Mouse (Mus musculus): ENCODE measurements at regions not wholly inside any gene's neighbourhood (a gene's known extent, or its start where the extent isn't known, plus 50 kb on each side); places are given as distances from the start of the nearest gene placed in this dataset.

DNA sequence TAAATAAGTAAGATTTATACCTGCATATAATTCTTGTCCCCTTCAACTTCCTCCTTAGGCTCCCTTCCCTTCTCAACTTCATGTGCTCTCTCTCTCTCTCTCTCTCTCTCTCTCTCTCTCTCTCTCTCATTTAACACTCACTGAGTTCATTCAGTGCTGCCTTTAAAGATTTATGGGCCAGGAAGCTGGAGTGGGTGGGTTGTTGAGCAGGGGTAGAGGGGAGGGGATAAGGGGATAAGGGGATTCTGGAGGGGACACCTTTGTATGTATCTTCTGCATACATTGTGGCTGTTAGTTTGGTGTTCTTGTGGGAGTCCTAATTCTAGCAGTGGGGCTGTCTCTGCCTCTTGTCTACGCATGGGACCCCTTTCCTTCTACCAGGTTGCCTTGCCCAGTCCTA is 138.3 kb downstream of the Otol1 start:
- ATAC-seq (ENCODE audit: low FRiP score, low read depth) = no peak
- Histone ChIP-seq H3K9ac (no peak overlapping the region), H3K4me1 (0 out of 2 replicates have a peak, but pooled peaks cover under 1% of the 10 kb centered on the region), H3K9me3 (no peaks in the 10 kb centered on the region), H3K27me3 (0 out of 2 replicates have a peak, but pooled peaks cover under 1% of the 10 kb centered on the region), H3K4me2 (replicated peaks) (no peak overlapping the region), H3K4me3 (no peak overlapping the region), H3K27ac (no peak overlapping the region), H3K36me3 (no peaks in the 10 kb centered on the region)
- 59% methylated on average over 1 of the region's 1 CpGs for WGBS

DNA sequence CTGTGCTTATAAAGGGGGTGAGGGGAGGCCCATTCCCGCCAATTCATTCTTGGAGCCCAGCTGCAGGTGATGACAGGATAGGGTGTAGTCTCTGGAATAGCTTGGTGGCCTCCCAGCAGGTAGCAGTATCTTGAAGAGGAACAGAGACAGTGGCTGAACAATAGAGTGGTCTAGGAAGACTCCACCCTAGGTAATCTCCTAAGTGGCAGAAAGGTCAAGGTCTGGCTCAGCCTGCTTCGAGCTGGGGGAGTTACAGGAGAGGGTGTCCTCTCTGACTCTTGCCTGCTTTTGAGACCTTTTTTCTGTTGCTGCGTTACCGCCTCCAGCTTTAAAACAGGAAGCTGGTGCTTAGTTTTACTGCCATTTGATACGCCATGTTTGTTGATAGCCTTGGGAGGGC is 143.7 kb downstream of the Otol1 start:
- peaks cover 7% of the 10 kb centered on the region; the same call in 1 of the 2 replicates for H3K4me1 ChIP-seq
- ATAC-seq (ENCODE audit: low FRiP score, low read depth) = no peak
- H3K9ac ChIP-seq = no peak overlapping the region
- H3K27me3 ChIP-seq = peaks cover 13% of the 10 kb centered on the region; the same call in 1 of the 2 replicates
- no peaks in the 10 kb centered on the region for H3K36me3 ChIP-seq
- H3K27ac ChIP-seq = no peak overlapping the region
- H3K4me2 ChIP-seq (replicated peaks) = no peak overlapping the region
- 45% methylated on average over 5 of the region's 5 CpGs for WGBS
- no peaks in the 10 kb centered on the region for H3K9me3 ChIP-seq
- H3K4me3 ChIP-seq = no peak overlapping the region

DNA sequence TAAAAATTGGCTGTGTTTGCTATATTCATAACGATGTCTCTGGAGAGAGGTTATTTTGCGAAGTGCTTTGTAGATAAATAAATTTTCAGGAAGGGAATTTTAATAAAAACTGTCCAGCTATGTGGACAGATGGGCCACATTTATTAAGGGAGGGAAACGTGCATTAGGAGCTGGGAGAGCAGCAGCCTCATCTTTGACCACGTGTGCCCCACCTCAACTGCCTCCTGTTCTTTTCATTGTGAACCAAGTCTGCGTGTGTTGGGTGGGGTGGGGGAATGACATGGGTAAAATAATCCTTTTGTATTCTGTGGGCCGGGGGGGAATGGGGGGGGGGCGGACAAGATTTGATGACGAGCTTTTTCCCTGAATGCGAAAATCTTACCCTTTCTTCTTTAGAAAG is 152.6 kb downstream of the Otol1 start:
- Histone ChIP-seq H3K9ac (no peak overlapping the region), H3K27ac (no peak overlapping the region), H3K36me3 (no peaks in the 10 kb centered on the region), H3K9me3 (no peaks in the 10 kb centered on the region), H3K4me3 (no peak overlapping the region), H3K4me2 (replicated peaks) (no peak overlapping the region), H3K27me3 (peaks cover 29% of the 10 kb centered on the region), H3K4me1 (no peaks in the 10 kb centered on the region)
- WGBS = 66% methylated on average over 9 of the region's 9 CpGs
- ATAC-seq (ENCODE audit: low FRiP score, low read depth) = no peak

DNA sequence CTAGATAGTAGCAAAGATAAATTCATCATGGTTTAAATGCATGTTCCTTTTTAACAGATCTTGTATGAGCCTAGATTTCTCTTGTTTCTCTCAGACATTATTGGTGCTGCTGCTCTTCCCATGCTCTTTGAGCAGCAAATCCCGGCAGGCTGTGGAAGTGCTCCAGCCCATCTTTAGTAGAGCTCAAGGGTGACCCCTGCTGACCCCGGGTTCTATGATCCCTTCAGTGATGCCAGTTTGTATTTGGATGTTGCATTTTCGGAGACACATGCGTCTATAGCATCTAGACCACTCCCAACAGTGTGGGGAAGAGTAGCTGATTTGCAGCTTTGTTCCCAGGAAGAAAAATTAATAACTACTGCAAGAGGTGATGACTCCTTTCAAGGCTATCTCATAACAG is 164.3 kb downstream of the Otol1 start:
- H3K4me2 ChIP-seq (replicated peaks) = no peak overlapping the region
- H3K4me1 ChIP-seq = no peaks in the 10 kb centered on the region
- no peaks in the 10 kb centered on the region for H3K27me3 ChIP-seq
- no peak overlapping the region for H3K4me3 ChIP-seq
- no peak for ATAC-seq (ENCODE audit: low FRiP score, low read depth)
- no peak overlapping the region for H3K27ac ChIP-seq
- H3K9me3 ChIP-seq = no peaks in the 10 kb centered on the region
- H3K9ac ChIP-seq = no peak overlapping the region
- 55% methylated on average over 4 of the region's 4 CpGs for WGBS
- H3K36me3 ChIP-seq = no peaks in the 10 kb centered on the region

DNA sequence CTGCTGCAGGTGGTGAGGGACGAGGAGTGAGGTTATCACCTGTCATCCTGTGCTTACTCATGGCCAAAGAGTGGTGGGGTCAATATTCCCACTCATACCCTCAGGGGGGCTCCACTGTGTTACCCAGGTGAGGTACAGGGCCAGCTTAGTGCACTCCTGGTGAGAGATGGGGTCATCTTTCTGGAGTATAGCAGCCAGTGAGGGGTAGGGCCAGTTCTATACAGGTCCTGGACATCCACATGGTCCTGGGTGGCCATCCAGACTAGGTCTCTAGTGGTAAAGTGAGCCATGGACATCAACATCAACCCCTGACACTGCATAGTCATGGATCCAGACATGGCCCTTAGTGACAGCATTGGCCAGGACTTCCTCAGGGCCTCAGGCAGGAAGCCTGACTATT is 169.0 kb downstream of the Otol1 start:
- ATAC-seq (ENCODE audit: low FRiP score, low read depth) = no peak
- Histone ChIP-seq H3K4me2 (replicated peaks) (no peak overlapping the region), H3K9ac (no peak overlapping the region), H3K27ac (no peak overlapping the region), H3K9me3 (no peaks in the 10 kb centered on the region), H3K27me3 (no peaks in the 10 kb centered on the region), H3K4me1 (no peaks in the 10 kb centered on the region), H3K4me3 (no peak overlapping the region), H3K36me3 (no peaks in the 10 kb centered on the region)
- 93% methylated on average over 1 of the region's 1 CpGs for WGBS

DNA sequence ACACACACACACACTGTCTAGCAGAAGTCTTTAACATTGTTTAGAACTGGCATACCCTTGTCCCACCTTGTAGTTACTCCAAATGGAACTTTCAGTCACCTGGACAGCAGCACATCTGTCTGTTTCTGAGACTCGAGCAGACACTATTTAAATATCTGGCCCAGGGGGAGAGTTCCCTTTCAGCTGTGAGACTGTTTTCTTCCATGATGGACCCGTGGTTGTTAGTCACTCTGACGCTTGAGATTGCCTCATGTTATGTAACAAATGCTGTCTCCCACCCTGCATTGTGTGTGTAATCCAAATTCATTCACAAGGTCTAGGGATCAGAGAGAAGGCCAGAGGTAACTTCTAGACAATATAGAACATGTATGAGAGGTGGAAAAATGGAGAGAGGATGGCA is 174.2 kb downstream of the Otol1 start:
- Histone ChIP-seq H3K9me3 (no peaks in the 10 kb centered on the region), H3K4me3 (no peak overlapping the region), H3K4me2 (replicated peaks) (no peak overlapping the region), H3K27ac (no peak overlapping the region), H3K4me1 (no peaks in the 10 kb centered on the region), H3K27me3 (no peaks in the 10 kb centered on the region), H3K36me3 (no peaks in the 10 kb centered on the region), H3K9ac (no peak overlapping the region)
- ATAC-seq (ENCODE audit: low FRiP score, low read depth) = no peak
- 61% methylated on average over 3 of the region's 3 CpGs for WGBS

DNA sequence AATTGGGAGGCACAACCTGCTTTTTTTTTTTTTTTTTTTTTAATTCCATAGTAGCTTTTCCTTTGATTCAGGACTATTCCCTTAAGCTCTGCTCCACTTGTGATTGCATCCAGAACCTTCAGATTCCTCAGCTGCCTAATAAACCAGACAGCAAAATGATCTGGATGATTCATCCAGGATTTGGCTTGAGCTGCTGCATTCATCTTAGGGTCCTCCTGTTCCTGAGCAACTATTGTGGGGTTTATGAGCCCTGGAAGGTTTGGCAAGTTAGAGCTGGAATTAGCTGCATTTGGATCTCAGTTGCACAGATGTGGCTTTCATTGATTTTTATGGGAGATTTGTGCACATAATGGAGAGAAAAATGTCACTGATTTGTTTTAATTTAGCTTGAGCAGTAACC is 183.3 kb downstream of the Otol1 start:
- Histone ChIP-seq H3K9me3 (no peaks in the 10 kb centered on the region), H3K4me2 (replicated peaks) (no peak overlapping the region), H3K27ac (no peak overlapping the region), H3K27me3 (no peaks in the 10 kb centered on the region), H3K4me1 (no peaks in the 10 kb centered on the region), H3K36me3 (no peaks in the 10 kb centered on the region), H3K9ac (no peak overlapping the region), H3K4me3 (no peak overlapping the region)
- ATAC-seq (ENCODE audit: low FRiP score, low read depth) = no peak

DNA sequence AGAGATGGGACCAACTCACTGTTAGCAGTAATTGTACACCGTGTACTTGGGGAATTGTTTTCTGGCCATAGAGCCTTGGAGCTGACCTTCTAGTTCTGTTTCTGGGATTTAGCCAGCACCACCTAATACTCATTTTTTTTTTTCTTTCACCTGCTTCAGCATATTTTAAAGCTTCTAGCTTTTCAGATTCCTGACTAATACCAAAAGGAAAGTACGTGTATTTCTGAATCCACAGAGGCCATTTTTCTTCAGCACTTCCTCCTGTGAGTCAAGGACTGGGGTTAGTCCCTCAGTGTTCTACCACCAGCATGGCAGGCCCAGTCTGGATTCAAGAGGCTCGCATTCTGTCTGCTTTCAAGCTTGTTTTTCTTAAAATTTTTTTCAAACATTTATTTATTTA is 189.3 kb downstream of the Otol1 start:
- Histone ChIP-seq H3K4me1 (no peaks in the 10 kb centered on the region), H3K4me3 (no peak overlapping the region), H3K36me3 (no peaks in the 10 kb centered on the region), H3K4me2 (replicated peaks) (no peak overlapping the region), H3K9me3 (no peaks in the 10 kb centered on the region), H3K27ac (no peak overlapping the region), H3K9ac (no peak overlapping the region), H3K27me3 (no peaks in the 10 kb centered on the region)
- ATAC-seq (ENCODE audit: low FRiP score, low read depth) = no peak
- WGBS = 85% methylated on average over 3 of the region's 3 CpGs

DNA sequence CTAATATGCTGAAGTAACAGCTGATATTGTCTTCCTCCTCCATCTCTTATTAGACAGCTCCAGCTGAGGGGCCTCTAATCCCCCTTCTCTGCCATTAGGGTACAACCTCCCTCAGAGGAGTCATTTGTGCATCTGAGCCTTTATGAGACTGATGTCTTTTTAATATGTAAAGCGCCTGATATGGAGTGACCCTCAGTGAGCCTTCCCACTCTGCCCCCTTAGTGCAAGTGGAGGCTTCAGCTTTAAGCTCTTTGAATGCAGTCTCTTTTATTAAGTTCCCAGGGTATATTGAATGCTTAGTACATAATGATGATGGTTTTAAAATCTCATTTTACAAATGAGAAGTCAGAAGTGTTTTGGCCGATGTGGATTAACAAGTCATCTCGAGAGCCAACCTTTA is 191.5 kb downstream of the Otol1 start:
- H3K4me2 ChIP-seq (replicated peaks) = no peak overlapping the region
- ATAC-seq (ENCODE audit: low FRiP score, low read depth) = no peak
- 70% methylated on average over 3 of the region's 3 CpGs for WGBS
- H3K4me1 ChIP-seq = no peaks in the 10 kb centered on the region
- no peaks in the 10 kb centered on the region for H3K36me3 ChIP-seq
- H3K27ac ChIP-seq = no peak overlapping the region
- H3K27me3 ChIP-seq = no peaks in the 10 kb centered on the region
- no peak overlapping the region for H3K4me3 ChIP-seq
- no peaks in the 10 kb centered on the region for H3K9me3 ChIP-seq
- no peak overlapping the region for H3K9ac ChIP-seq

DNA sequence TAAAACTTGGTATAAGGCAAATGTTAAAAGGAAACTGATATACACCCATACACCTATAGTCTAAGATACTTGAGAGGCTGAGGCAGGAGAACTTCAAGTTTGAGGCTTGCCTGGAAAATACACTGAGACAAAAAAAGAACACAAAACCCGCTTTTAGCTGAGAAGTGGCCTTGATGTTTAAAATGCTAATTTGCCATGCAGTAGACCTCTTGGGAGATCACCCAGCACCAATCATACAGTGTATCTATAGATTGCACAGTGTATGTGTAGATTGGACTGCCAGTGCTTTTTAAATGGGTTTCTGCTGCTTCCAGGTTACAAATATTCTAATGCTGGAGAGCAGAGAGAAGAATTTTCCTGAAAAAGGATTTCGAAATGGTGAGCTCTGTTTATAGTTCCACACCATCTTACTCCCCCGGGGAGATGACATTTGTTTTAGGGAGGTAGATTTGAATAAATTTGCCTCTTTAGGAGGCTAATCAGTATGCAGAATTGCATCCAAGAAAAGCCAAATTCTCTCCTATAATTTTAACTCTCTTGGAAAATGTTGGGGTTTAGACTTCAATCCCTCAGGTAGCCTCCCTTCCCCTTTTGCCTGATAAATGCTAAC is 194.0 kb downstream of the Otol1 start:
- Histone ChIP-seq H3K4me1 (no peaks in the 10 kb centered on the region), H3K36me3 (no peaks in the 10 kb centered on the region), H3K27me3 (no peaks in the 10 kb centered on the region), H3K9ac (no peak overlapping the region), H3K9me3 (no peaks in the 10 kb centered on the region), H3K27ac (no peak overlapping the region), H3K4me2 (replicated peaks) (no peak overlapping the region), H3K4me3 (no peak overlapping the region)
- 77% methylated on average over 3 of the region's 3 CpGs for WGBS
- ATAC-seq (ENCODE audit: low FRiP score, low read depth) = no peak

DNA sequence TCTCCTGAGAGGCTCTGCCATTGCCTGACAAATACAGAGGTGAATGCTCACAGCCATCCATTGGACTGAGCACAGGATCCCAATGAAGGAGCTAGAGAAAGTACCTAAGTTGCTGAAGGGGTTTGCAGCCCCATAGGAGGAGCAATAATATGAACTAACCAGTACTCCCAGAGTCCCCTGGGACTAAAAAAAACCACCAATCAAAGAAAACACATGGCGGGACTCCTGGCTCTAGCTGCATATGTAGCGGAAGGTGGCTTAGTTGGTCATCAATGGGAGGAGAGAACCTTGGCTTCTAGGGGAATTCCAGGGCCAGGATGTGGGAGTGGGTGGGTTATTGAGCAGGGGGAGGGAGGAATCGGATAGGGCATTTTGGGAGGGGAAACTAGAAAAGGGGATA is 207.8 kb downstream of the Otol1 start:
- Histone ChIP-seq H3K4me1 (no peaks in the 10 kb centered on the region), H3K9me3 (no peaks in the 10 kb centered on the region), H3K27me3 (no peaks in the 10 kb centered on the region), H3K36me3 (no peaks in the 10 kb centered on the region), H3K4me3 (no peak overlapping the region), H3K9ac (no peak overlapping the region), H3K27ac (no peak overlapping the region), H3K4me2 (replicated peaks) (no peak overlapping the region)
- whole genome bisulfite sequencing = 83% methylated on average over 3 of the region's 3 CpGs
- ATAC-seq (ENCODE audit: low FRiP score, low read depth) = no peak

DNA sequence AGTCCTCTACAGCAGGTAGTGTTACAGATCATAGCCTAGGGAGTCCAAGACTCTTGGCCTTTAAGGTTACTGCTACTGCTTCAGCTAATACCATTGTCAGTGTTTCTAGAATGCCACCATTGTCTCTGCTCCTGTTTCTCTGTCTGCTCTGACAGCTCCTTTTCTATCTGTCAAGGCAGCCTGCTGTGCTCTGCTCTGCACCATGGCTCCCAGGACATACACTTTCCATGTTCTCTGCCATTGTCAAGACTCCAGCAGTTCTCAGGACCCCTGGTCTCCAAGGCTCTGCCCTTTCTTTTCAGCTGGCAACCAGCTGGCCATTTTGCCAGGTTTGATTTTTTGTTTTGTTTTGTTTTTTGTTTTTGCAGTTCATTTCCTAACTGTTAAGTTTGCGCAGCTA is 208.7 kb downstream of the Otol1 start:
- Histone ChIP-seq H3K36me3 (no peaks in the 10 kb centered on the region), H3K4me2 (replicated peaks) (no peak overlapping the region), H3K9me3 (no peaks in the 10 kb centered on the region), H3K27ac (no peak overlapping the region), H3K27me3 (no peaks in the 10 kb centered on the region), H3K4me1 (no peaks in the 10 kb centered on the region), H3K4me3 (no peak overlapping the region), H3K9ac (no peak overlapping the region)
- ATAC-seq (ENCODE audit: low FRiP score, low read depth) = no peak
- WGBS = 86% methylated on average over 1 of the region's 1 CpGs

DNA sequence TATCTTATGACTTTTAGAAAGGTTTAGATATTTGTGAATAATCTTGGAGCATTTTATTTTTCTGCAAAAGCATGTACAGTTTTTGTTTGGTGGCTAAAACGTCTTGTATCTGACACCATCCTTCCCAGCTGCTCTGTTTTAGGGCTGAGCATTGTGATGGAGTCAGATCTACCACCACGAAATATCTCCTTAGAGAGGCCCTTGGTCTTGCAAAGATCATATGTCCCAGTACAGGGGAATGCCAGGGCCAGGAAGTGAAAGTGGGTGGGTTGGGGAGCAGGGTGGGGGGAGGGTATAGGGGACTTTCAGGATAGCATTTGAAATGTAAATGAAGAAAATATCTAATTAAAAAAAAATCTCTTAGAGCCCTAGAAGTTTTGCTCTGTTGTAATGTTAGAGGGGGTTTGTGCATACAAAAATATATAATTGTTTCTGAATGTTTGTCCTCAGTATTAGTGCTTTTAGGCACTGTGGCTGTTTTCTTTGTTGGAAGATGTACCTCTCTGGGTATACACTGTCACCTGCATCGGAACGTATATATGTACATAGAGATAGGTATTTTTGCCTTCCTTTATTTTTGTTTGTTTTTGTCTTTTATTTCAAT is 211.4 kb downstream of the Otol1 start:
- WGBS = 75% methylated on average over 4 of the region's 4 CpGs
- no peaks in the 10 kb centered on the region for H3K9me3 ChIP-seq
- no peak overlapping the region for H3K9ac ChIP-seq
- H3K4me1 ChIP-seq = no peaks in the 10 kb centered on the region
- no peak for ATAC-seq (ENCODE audit: low FRiP score, low read depth)
- H3K36me3 ChIP-seq = no peaks in the 10 kb centered on the region
- H3K27ac ChIP-seq = no peak overlapping the region
- no peak overlapping the region for H3K4me3 ChIP-seq
- H3K4me2 ChIP-seq (replicated peaks) = no peak overlapping the region
- H3K27me3 ChIP-seq = no peaks in the 10 kb centered on the region

Measured in limb, embryonic 13.5 days (tissue).